Mouse (Mus musculus) spleen, adult 2 months (tissue): ENCODE measurements around the gene Nif3l1.

Experiments
- CTCF ChIP-seq: fragments of 200-500 bp; IDR thresholded peaks from 2 replicates; pipeline ENCODE4 v1.5.1; 2011; ENCODE audit warnings: mild to moderate bottlenecking, inconsistent platforms; ENCODE audit not compliant: insufficient read depth, insufficient read length, insufficient replicate concordance; ENCODE audit errors: extremely low read depth
- POLR2A ChIP-seq: fragments of 200-500 bp; IDR thresholded peaks from 2 replicates; pipeline ENCODE4 v1.6.1; 2011; ENCODE audit warnings: low read depth, low read length, inconsistent platforms

GRCm38 (mm10) chr1:58507249-58507648 lies 62.3 kb downstream of the Nif3l1 start:
- no peak for TF ChIP-seq POLR2A
- no peak for TF ChIP-seq CTCF
